Mouse (Mus musculus): ENCODE results near the gene Nrxn1.

DNA sequence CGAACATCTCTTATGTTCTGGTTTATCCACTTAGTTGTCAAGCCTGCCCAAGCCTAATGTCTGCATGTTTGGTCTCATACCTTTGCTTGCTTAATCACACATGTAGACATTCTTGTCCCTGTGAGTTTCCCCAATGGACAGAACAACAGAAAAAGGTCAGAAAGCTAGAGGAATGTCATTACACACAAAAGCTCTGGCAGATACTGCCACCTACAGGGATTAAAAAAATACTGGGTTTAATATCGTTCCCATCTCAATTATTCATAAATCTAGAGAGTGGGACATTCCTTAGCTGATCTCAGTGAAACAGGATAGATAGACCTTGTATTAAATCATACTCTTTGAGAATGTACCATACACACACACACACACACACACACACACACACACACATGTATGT, 823.7 kb downstream of the Nrxn1 start:
- TF ChIP-seq CTCF (IDR thresholded peaks at IDR 0.05; ENCODE audit: insufficient read depth, low read depth, low read length), result no peak
- TF ChIP-seq POLR2A (IDR thresholded peaks at IDR 0.05; ENCODE audit: insufficient read depth, low read depth, low read length), result no peak
